Mouse (Mus musculus): ENCODE results near the gene Maml3.

The Maml3 gene

GRCm38 (mm10) chr3:52104636-52105151 is at the start of gene Maml3:
TSS of gene Maml3 (minus strand) at chr3:52105076.
- DNase-seq: peak; percentile 95 to 97

GRCm38 (mm10) chr3:52151155-52151554 is 46.3 kb upstream of the Maml3 start:
- DNase-seq: no peak

- no peak for DNase-seq
These were observed 43.4 kb upstream of the Maml3 start for GRCm38 (mm10) chr3:52148301-52148700.

- no peak for DNase-seq
These were observed 40.0 kb upstream of the Maml3 start for GRCm38 (mm10) chr3:52144776-52145460.

GRCm38 (mm10) chr3:52143017-52143416 is 38.1 kb upstream of the Maml3 start:
- no peak for DNase-seq

- peak; percentile 62 to 74 for DNase-seq
These were observed 35.3 kb upstream of the Maml3 start for GRCm38 (mm10) chr3:52140162-52140561.

- DNase-seq: no peak
These were observed 20.5 kb upstream of the Maml3 start for GRCm38 (mm10) chr3:52125421-52125820.

- DNase-seq: no peak
These were observed 16.0 kb upstream of the Maml3 start for GRCm38 (mm10) chr3:52120858-52121257.

GRCm38 (mm10) chr3:52119216-52119615 is 14.3 kb upstream of the Maml3 start:
- no peak for DNase-seq

GRCm38 (mm10) chr3:52115421-52115820 is 10.5 kb upstream of the Maml3 start:
- DNase-seq: peak; percentile 71 to 75

- no peak for DNase-seq
These were observed 3.2 kb upstream of the Maml3 start for GRCm38 (mm10) chr3:52108027-52108426.

- no peak for DNase-seq
These were observed 280 bp upstream of the Maml3 start for GRCm38 (mm10) chr3:52105156-52105555.

- no peak for DNase-seq
These were observed 668 bp downstream of the Maml3 start for GRCm38 (mm10) chr3:52104208-52104607.

- DNase-seq: peak; percentile 70 to 72
These were observed 1.2 kb downstream of the Maml3 start for GRCm38 (mm10) chr3:52103531-52104181.

GRCm38 (mm10) chr3:52102601-52103530 is 2.0 kb downstream of the Maml3 start:
- peak; percentile 88 to 91 for DNase-seq

GRCm38 (mm10) chr3:52101977-52102600 is 2.8 kb downstream of the Maml3 start:
- DNase-seq: peak; percentile 96 to 98

- no peak for DNase-seq
These were observed 3.4 kb downstream of the Maml3 start for GRCm38 (mm10) chr3:52101401-52101976.

GRCm38 (mm10) chr3:52100926-52101325 is 4.0 kb downstream of the Maml3 start:
- no peak for DNase-seq

- peak; percentile 43 to 54 for DNase-seq
These were observed 4.6 kb downstream of the Maml3 start for GRCm38 (mm10) chr3:52100306-52100705.

GRCm38 (mm10) chr3:52099286-52099685 is 5.6 kb downstream of the Maml3 start:
- DNase-seq: no peak

- DNase-seq: no peak
These were observed 13.5 kb downstream of the Maml3 start for GRCm38 (mm10) chr3:52091261-52091797.

Data from cerebellum, postnatal 10 days (tissue).